Mouse (Mus musculus) brain, embryonic 14.5 days (tissue): ENCODE data around the gene Txlng.

ENCODE experiments used
- CTCF ChIP-seq: fragments of 200-500 bp; IDR thresholded peaks from 2 replicates; pipeline ENCODE4 v1.5.1; 2012; ENCODE audit warnings: inconsistent platforms, mild to moderate bottlenecking, moderate library complexity, borderline replicate concordance; ENCODE audit not compliant: insufficient read depth, insufficient read length; ENCODE audit errors: extremely low read depth
- POLR2A ChIP-seq: fragments of 200-500 bp; IDR thresholded peaks from 2 replicates; pipeline ENCODE4 v1.6.1; 2012; ENCODE audit warnings: mild to moderate bottlenecking, inconsistent platforms, borderline replicate concordance; ENCODE audit not compliant: poor library complexity, insufficient read depth, insufficient read length, severe bottlenecking; ENCODE audit errors: extremely low read depth

DNA sequence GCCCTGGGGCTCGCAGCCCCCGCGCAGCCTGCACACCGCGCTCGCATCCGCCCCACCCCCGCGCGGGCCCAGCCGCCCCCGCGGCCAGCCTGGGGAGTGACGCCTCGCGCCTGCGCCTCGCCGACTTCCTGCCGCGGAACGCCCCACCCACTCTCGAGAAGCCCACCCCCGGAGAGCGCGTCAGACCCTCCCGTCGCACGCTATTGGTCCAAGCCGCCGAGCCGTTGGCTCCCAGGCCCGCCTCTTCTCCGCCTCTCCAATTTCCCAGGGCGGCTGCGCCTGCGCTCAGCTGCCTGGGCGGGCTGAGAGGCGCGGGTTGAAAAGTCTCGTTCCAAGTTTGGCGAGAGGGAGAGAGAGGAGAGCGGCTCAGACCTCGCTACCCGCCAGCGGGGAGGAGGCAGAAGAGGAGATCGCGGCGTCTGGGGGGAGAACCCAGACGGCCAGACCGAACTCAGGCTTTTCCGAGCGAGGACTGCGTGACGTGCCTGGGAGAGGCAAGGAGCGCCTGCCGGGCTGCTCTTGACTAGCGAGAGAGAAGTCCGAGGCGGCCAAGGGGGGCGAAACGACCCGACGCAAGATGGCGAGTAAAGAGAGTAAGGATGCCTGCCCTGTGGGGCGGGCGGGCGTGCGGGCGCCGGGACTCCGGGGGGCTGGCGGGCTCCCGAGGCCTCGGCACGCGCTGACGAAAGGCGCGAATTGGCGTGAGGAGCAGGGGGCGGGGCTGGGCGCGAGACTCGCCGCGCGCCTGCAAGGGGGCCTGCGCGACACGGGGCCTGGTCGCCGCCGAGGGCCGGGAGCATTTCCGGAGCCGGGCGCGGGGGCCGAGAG lies 68.9 kb downstream of the Txlng start, which contains the start of gene Rbbp7:
- TF ChIP-seq CTCF (no peak), POLR2A (peak; percentile 76)
